Mouse (Mus musculus): ENCODE data around the gene Isyna1. TPM values are rescaled to one million over a fixed set of nuclear protein-coding genes. Genes with fewer than 3 reads are reported as not detected.
A peak's percentile ranks its signal among the peaks of the same experiment; 100 is the strongest.

The Isyna1 gene
- polyA plus RNA-seq, 1 experiment from 2014 or later = 114 TPM

DNA sequence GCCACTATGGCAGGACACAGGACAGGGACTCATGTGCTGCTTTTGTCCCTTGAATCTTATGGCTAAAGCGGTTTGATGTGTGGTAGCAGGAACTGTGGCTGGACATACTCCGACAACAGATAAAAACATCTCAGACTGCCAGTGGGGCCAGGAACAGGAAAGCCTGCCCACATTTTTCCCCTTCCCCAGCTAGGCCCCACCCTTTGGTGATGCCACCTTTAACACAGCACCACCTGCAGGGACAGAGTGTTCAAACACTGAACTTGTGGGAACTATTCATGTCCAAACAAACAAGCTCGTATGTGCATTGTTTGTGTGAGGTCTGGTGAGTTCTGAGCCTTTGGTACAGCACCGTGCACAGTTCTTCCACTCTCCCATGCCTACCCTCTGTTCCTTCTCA, 35.8 kb upstream of the Isyna1 start:
- no peaks in the 10 kb centered on the region for H3K9me3 ChIP-seq (ENCODE audit: control insufficient read depth, low read length)
- no peaks in the 10 kb centered on the region for H3K4me1 ChIP-seq (ENCODE audit: control insufficient read depth, insufficient read depth, low read length)
- H3K9ac ChIP-seq (ENCODE audit: low read length) = no peak overlapping the region; the same call in 1 of the 2 replicates
- WGBS = 74% methylated on average over 4 of the region's 4 CpGs
- no peak overlapping the region for H3K27ac ChIP-seq (replicated peaks; ENCODE audit: low read depth, low read length)
- no peaks in the 10 kb centered on the region for H3K27me3 ChIP-seq (ENCODE audit: control insufficient read depth, insufficient read depth, low read length)
- H3K36me3 ChIP-seq (ENCODE audit: control insufficient read depth, insufficient read depth, low read length) = no peaks in the 10 kb centered on the region; the same call in 1 of the 2 replicates
- ATAC-seq (ENCODE audit: insufficient number of reproducible peaks, low FRiP score, low TSS enrichment, low read depth) (no peak), DNase-seq (ENCODE audit: low spot score) (no peak)
- H3K4me3 ChIP-seq (ENCODE audit: low read depth, low read length) = no peak overlapping the region
- no peak overlapping the region for H3K4me2 ChIP-seq (ENCODE audit: low read depth, severe bottlenecking)

DNA sequence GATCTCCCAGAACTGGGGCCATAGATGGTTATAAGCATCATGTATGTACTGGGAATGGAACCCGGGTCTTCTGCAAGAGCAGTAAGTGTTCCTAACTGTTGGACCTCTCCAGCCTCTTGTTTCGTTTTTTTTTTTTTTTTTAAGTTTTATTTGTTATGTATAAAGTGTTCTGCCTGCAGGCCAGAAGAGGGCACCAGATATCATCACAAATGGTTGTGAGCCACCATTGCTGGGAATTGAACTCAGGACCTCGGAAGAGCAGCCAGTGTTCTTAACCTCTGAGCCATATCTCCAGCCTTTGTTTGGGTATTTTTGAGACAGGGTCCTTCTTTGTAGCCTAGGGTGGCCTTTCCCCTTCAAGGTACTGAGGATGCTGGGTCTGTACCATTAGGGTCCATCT, 35.2 kb upstream of the Isyna1 start:
- Histone ChIP-seq H3K4me3 (ENCODE audit: low read depth, low read length) (no peak overlapping the region), H3K27me3 (ENCODE audit: control insufficient read depth, insufficient read depth, low read length) (no peaks in the 10 kb centered on the region), H3K9me3 (ENCODE audit: control insufficient read depth, low read length) (no peaks in the 10 kb centered on the region), H3K27ac (replicated peaks; ENCODE audit: low read depth, low read length) (no peak overlapping the region), H3K4me2 (ENCODE audit: low read depth, severe bottlenecking) (no peak overlapping the region), H3K36me3 (ENCODE audit: control insufficient read depth, insufficient read depth, low read length) (no peaks in the 10 kb centered on the region; the same call in 1 of the 2 replicates), H3K4me1 (ENCODE audit: control insufficient read depth, insufficient read depth, low read length) (no peaks in the 10 kb centered on the region), H3K9ac (ENCODE audit: low read length) (no peak overlapping the region)
- ATAC-seq (ENCODE audit: insufficient number of reproducible peaks, low FRiP score, low TSS enrichment, low read depth) (no peak), DNase-seq (ENCODE audit: low spot score) (no peak)
- WGBS = 76% methylated on average over 3 of the region's 3 CpGs

DNA sequence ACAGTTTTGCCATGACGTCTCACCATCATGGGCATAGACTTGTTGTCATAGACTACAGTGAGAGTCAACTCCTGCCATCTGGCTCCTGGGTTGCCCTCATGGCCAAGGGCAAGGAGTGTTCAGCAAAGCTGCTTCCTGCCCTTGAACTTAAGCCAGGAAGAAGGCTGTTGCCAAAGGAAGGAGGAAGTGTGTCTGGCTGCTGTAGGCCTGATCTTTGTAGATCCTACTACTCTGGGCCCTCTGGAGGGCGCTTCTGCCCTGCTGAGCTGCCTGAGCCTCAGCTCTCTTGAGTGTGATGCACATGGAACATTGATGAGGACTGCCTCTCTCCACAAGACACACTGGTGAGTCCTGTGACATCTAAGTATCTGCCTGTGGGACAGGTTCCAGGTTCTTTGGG, 34.1 kb upstream of the Isyna1 start:
- Histone ChIP-seq H3K9ac (ENCODE audit: low read length) (no peak overlapping the region), H3K4me2 (ENCODE audit: low read depth, severe bottlenecking) (no peak overlapping the region), H3K36me3 (ENCODE audit: control insufficient read depth, insufficient read depth, low read length) (no peaks in the 10 kb centered on the region; the same call in 1 of the 2 replicates), H3K4me3 (ENCODE audit: low read depth, low read length) (no peak overlapping the region), H3K27ac (replicated peaks; ENCODE audit: low read depth, low read length) (no peak overlapping the region), H3K27me3 (ENCODE audit: control insufficient read depth, insufficient read depth, low read length) (no peaks in the 10 kb centered on the region), H3K4me1 (ENCODE audit: control insufficient read depth, insufficient read depth, low read length) (no peaks in the 10 kb centered on the region), H3K9me3 (ENCODE audit: control insufficient read depth, low read length) (no peaks in the 10 kb centered on the region)
- ATAC-seq (ENCODE audit: insufficient number of reproducible peaks, low FRiP score, low TSS enrichment, low read depth) = no peak
- WGBS = 86% methylated on average over 2 of the region's 2 CpGs
- no peak for DNase-seq (ENCODE audit: low spot score)

DNA sequence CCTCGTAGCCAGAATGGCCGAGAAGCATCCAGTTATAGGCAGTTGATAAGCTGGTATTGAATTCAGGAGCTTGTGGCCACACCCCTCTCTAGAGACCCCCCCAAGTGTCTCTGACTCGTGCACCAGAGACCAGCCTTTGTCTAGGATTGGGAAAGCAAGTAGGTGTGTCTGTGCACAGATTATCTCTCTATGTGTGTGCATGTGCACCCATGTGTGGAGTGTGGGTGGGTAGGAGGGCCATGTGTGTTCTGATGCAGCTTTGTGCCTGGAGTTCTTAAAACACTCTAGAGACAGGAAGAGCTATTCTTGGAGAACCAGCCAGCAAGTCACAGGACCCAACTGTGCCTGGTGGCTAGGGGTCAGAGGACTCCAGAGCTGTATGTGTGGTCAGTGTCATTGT, 33.6 kb upstream of the Isyna1 start:
- ATAC-seq (ENCODE audit: insufficient number of reproducible peaks, low FRiP score, low TSS enrichment, low read depth) (no peak), DNase-seq (ENCODE audit: low spot score) (no peak)
- 0 out of 2 replicates have a peak, but pooled peaks cover 3% of the 10 kb centered on the region for H3K4me1 ChIP-seq (ENCODE audit: control insufficient read depth, insufficient read depth, low read length)
- no peaks in the 10 kb centered on the region for H3K27me3 ChIP-seq (ENCODE audit: control insufficient read depth, insufficient read depth, low read length)
- H3K4me3 ChIP-seq (ENCODE audit: low read depth, low read length) = no peak overlapping the region
- no peaks in the 10 kb centered on the region for H3K9me3 ChIP-seq (ENCODE audit: control insufficient read depth, low read length)
- H3K27ac ChIP-seq (replicated peaks; ENCODE audit: low read depth, low read length) = no peak overlapping the region
- 88% methylated on average over 3 of the region's 3 CpGs for WGBS
- H3K9ac ChIP-seq (ENCODE audit: low read length) = no peak overlapping the region
- no peaks in the 10 kb centered on the region; the same call in 1 of the 2 replicates for H3K36me3 ChIP-seq (ENCODE audit: control insufficient read depth, insufficient read depth, low read length)
- no peak overlapping the region for H3K4me2 ChIP-seq (ENCODE audit: low read depth, severe bottlenecking)

GRCm38 (mm10) chr8:70561357-70561756, 32.8 kb upstream of the Isyna1 start:
- WGBS = 77% methylated on average over 4 of the region's 4 CpGs
- no peak for DNase-seq (ENCODE audit: low spot score)

GRCm38 (mm10) chr8:70561809-70562535, 32.2 kb upstream of the Isyna1 start:
- H3K4me3 ChIP-seq (ENCODE audit: low read depth, low read length) = no peak overlapping the region
- 0 out of 2 replicates have a peak, but pooled peaks cover 3% of the 10 kb centered on the region for H3K4me1 ChIP-seq (ENCODE audit: control insufficient read depth, insufficient read depth, low read length)
- ATAC-seq (ENCODE audit: insufficient number of reproducible peaks, low FRiP score, low TSS enrichment, low read depth) (no peak), DNase-seq (ENCODE audit: low spot score) (no peak)
- no peak overlapping the region for H3K27ac ChIP-seq (replicated peaks; ENCODE audit: low read depth, low read length)
- no peak overlapping the region for H3K9ac ChIP-seq (ENCODE audit: low read length)
- H3K36me3 ChIP-seq (ENCODE audit: control insufficient read depth, insufficient read depth, low read length) = no peaks in the 10 kb centered on the region; the same call in 1 of the 2 replicates
- H3K4me2 ChIP-seq (ENCODE audit: low read depth, severe bottlenecking) = no peak overlapping the region
- WGBS = 75% methylated on average over 7 of the region's 7 CpGs
- no peaks in the 10 kb centered on the region for H3K27me3 ChIP-seq (ENCODE audit: control insufficient read depth, insufficient read depth, low read length)
- H3K9me3 ChIP-seq (ENCODE audit: control insufficient read depth, low read length) = no peaks in the 10 kb centered on the region

More at GRCm38 (mm10) chr8:70561357-70561756, 32.8 kb upstream of the Isyna1 start:
- H3K4me1 ChIP-seq (ENCODE audit: control insufficient read depth, insufficient read depth, low read length) = 0 out of 2 replicates have a peak, but pooled peaks cover 3% of the 10 kb centered on the region
- no peak for ATAC-seq (ENCODE audit: insufficient number of reproducible peaks, low FRiP score, low TSS enrichment, low read depth)
- H3K9ac ChIP-seq (ENCODE audit: low read length) = 0 out of 2 replicates have a peak overlapping the region, but pooled peaks have one; percentile 12
- no peaks in the 10 kb centered on the region for H3K9me3 ChIP-seq (ENCODE audit: control insufficient read depth, low read length)
- no peaks in the 10 kb centered on the region for H3K27me3 ChIP-seq (ENCODE audit: control insufficient read depth, insufficient read depth, low read length)
- no peak overlapping the region for H3K4me3 ChIP-seq (ENCODE audit: low read depth, low read length)
- H3K27ac ChIP-seq (replicated peaks; ENCODE audit: low read depth, low read length) = no peak overlapping the region
- H3K36me3 ChIP-seq (ENCODE audit: control insufficient read depth, insufficient read depth, low read length) = no peaks in the 10 kb centered on the region; the same call in 1 of the 2 replicates
- no peak overlapping the region for H3K4me2 ChIP-seq (ENCODE audit: low read depth, severe bottlenecking)

GRCm38 (mm10) chr8:70562802-70563201, 31.4 kb upstream of the Isyna1 start:
- H3K4me3 ChIP-seq (ENCODE audit: low read depth, low read length) = no peak overlapping the region
- H3K9ac ChIP-seq (ENCODE audit: low read length) = no peak overlapping the region
- H3K4me1 ChIP-seq (ENCODE audit: control insufficient read depth, insufficient read depth, low read length) = 0 out of 2 replicates have a peak, but pooled peaks cover 3% of the 10 kb centered on the region
- H3K27ac ChIP-seq (replicated peaks; ENCODE audit: low read depth, low read length) = no peak overlapping the region
- ATAC-seq (ENCODE audit: insufficient number of reproducible peaks, low FRiP score, low TSS enrichment, low read depth) = no peak
- H3K36me3 ChIP-seq (ENCODE audit: control insufficient read depth, insufficient read depth, low read length) = no peaks in the 10 kb centered on the region; the same call in 1 of the 2 replicates
- WGBS = 80% methylated on average over 3 of the region's 3 CpGs
- DNase-seq (ENCODE audit: low spot score) = no peak
- H3K4me2 ChIP-seq (ENCODE audit: low read depth, severe bottlenecking) = no peak overlapping the region
- no peaks in the 10 kb centered on the region for H3K9me3 ChIP-seq (ENCODE audit: control insufficient read depth, low read length)
- no peaks in the 10 kb centered on the region for H3K27me3 ChIP-seq (ENCODE audit: control insufficient read depth, insufficient read depth, low read length)

DNA sequence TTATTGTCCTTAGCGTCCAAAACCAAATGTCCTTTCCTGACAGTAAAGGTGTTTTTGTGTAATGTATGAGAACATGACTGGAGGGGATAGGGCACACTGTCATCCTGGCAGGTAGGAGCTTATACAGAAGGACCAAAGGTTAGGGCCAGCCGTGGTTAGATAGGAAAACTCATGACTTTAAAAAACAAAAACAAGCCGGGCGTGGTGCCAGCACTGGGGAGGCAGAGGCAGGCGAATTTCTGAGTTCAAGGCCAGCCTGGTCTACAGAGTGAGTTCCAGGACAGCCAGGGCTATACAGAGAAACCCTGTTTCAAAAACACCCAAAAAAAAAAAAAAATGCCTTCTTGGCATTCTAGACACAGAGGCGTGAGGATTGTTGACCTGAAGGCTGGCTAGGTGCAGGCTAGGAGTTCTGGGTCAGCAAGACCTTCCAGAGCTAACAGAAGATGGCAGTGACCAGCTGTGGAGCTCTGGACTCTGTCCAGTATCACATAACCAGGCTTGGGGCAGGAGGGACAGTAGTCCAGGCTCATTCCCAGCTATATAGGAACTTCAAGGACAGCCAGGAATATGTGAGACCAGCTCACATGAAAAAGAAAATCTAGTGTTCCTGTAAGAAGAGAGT, 30.3 kb upstream of the Isyna1 start:
- H3K4me1 ChIP-seq (ENCODE audit: control insufficient read depth, insufficient read depth, low read length) = 0 out of 2 replicates have a peak, but pooled peaks cover 3% of the 10 kb centered on the region
- H3K9me3 ChIP-seq (ENCODE audit: control insufficient read depth, low read length) = no peaks in the 10 kb centered on the region
- H3K27ac ChIP-seq (replicated peaks; ENCODE audit: low read depth, low read length) = no peak overlapping the region
- no peak overlapping the region for H3K9ac ChIP-seq (ENCODE audit: low read length)
- no peak for DNase-seq (ENCODE audit: low spot score)
- no peaks in the 10 kb centered on the region; the same call in 1 of the 2 replicates for H3K36me3 ChIP-seq (ENCODE audit: control insufficient read depth, insufficient read depth, low read length)
- no peak for ATAC-seq (ENCODE audit: insufficient number of reproducible peaks, low FRiP score, low TSS enrichment, low read depth)
- H3K4me2 ChIP-seq (ENCODE audit: low read depth, severe bottlenecking) = no peak overlapping the region
- no peak overlapping the region for H3K4me3 ChIP-seq (ENCODE audit: low read depth, low read length)
- H3K27me3 ChIP-seq (ENCODE audit: control insufficient read depth, insufficient read depth, low read length) = no peaks in the 10 kb centered on the region
- WGBS = 91% methylated on average over 6 of the region's 6 CpGs
